Mouse (Mus musculus) spleen, adult 2 months (tissue): ENCODE data around the gene Dll1.

ENCODE experiments used
- CTCF ChIP-seq: fragments of 200-500 bp; IDR thresholded peaks from 2 replicates; pipeline ENCODE4 v1.5.1; 2011; ENCODE audit warnings: mild to moderate bottlenecking, inconsistent platforms; ENCODE audit not compliant: insufficient read depth, insufficient read length, insufficient replicate concordance; ENCODE audit errors: extremely low read depth
- POLR2A ChIP-seq: fragments of 200-500 bp; IDR thresholded peaks from 2 replicates; pipeline ENCODE4 v1.6.1; 2011; ENCODE audit warnings: low read depth, low read length, inconsistent platforms

GRCm38 (mm10) chr17:15416596-15417215 is 40.0 kb upstream of the Dll1 start:
- TF ChIP-seq CTCF: no peak
- no peak for TF ChIP-seq POLR2A
